Mouse (Mus musculus): Measurements from ENCODE around the gene Rgs6.

DNA sequence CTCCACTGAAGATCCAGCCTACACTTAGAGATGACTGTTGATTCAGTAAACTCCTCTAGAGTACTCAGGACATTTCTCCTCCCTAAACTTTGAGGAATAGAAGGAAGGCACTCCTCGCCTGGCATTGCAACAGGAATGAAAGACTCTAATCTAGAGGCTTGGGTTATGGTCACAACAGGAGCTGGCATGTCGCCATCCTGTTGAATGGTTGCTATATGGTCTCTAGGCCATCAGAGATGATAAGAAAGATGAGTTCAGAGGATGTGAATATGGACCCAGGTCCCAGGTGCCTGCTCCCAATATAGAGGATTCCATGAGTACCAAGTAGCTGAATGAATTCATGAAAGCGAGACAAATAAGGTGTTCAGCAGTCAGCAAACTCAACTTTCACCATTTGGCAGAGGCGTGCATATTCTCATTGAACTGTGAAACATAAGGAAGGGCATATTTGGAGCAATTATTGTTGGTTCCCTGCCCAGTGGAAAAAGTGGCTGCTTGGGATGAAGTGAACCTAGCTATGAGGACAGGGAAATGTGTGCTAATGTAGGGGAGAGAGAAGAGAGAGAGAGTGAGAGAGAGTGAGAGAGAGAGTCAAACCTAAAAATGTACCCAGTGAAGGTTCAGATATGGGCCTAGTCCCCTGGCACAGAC lies 334.9 kb downstream of the Rgs6 start:
- TF ChIP-seq CTCF (IDR thresholded peaks at IDR 0.05; ENCODE audit: low read depth, low read length) (no peak), EP300 (IDR thresholded peaks at IDR 0.05; ENCODE audit: insufficient read depth, low read depth, low read length) (no peak), POLR2A (IDR thresholded peaks at IDR 0.05; ENCODE audit: insufficient read depth, low read length) (no peak)

Measured in ES-Bruce4 (cell line).